Mouse (Mus musculus) kidney, embryonic 15.5 days (tissue): ENCODE results near the gene Sult2b1. TPM values are rescaled to one million over a fixed set of nuclear protein-coding genes. Genes with fewer than 3 reads are reported as not detected.

Experiments
- ATAC-seq: fragments of 200-750 bp; cut with Nextera tagmentation; replicated peaks from 2 replicates; pipeline ENCODE4 v1.8.0; 2017; ENCODE audit warnings: moderate TSS enrichment; ENCODE audit not compliant: low FRiP score
- H3K27ac ChIP-seq: fragments of 300-500 bp; sonication (generic); 2 replicates; pipeline ENCODE4 v1.5.1; 2015; ENCODE audit warnings: mild to moderate bottlenecking, inconsistent platforms
- H3K27me3 ChIP-seq: fragments of 300-500 bp; sonication (generic); 2 replicates; pipeline ENCODE4 v1.6.1; 2015; ENCODE audit warnings: inconsistent platforms
- H3K36me3 ChIP-seq: fragments of 300-500 bp; sonication (generic); 2 replicates; pipeline ENCODE4 v1.6.1; 2015; ENCODE audit warnings: inconsistent platforms
- H3K4me1 ChIP-seq: fragments of 300-500 bp; sonication (generic); 2 replicates; pipeline ENCODE4 v1.6.1; 2015; ENCODE audit warnings: inconsistent platforms
- H3K4me2 ChIP-seq: fragments of 300-500 bp; sonication (generic); 2 replicates; pipeline ENCODE4 v1.6.1; 2015; ENCODE audit warnings: moderate library complexity, mild to moderate bottlenecking, inconsistent platforms
- H3K4me3 ChIP-seq: fragments of 300-500 bp; sonication (generic); replicated peaks from 2 replicates; pipeline ENCODE4 v1.5.1; 2015; ENCODE audit warnings: mild to moderate bottlenecking, inconsistent platforms
- H3K9ac ChIP-seq: fragments of 300-500 bp; sonication (generic); 2 replicates; pipeline ENCODE4 v1.6.1; 2015; ENCODE audit warnings: mild to moderate bottlenecking, inconsistent platforms
- H3K9me3 ChIP-seq: fragments of 300-500 bp; sonication (generic); replicated peaks from 2 replicates; pipeline ENCODE4 v1.6.1; 2016; ENCODE audit warnings: inconsistent platforms
- WGBS: fragments of 180-500 bp; shearing (Covaris S2); methylation state at CpG from one replicate; pipeline ENCODE4 v1.1.7; 2015; ENCODE audit warnings: mixed read lengths; 5-methylcytosine and 5-hydroxymethylcytosine counted together
- polyA plus RNA-seq: library from polyadenylated mRNA; unstranded; fragments of >200 nt; fragmentation: Nextera tagmentation; extraction: Ambion mirVana; gene quantifications from 2 replicates; pipeline ENCODE4 v1.2.1, GENCODE M21; 2015

Sult2b1 gene
- polyA plus RNA-seq, 1 experiment from 2014 or later: 2.8 TPM

DNA sequence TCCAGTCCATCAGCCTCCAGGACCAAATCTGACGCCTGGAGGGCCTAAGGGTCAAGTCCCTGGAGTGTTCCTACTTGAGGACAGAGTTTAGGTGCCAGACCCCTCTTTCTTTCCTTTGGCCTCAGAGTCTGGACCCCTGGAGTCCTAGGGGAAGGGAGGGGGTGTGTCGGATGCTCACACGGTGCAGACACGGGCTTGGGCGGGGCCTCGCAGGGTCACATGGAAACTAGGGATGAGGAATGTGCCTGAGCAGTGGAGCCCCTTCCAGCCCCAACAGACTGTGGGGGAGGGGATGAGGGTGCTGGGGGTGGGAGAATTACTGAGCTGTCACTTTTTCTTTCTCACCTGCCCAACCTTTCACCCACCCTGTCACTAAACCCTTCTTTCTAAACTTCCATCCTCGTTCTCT lies 78.6 kb downstream of the Sult2b1 start:
- Histone ChIP-seq H3K4me2 (peak overlapping the region; percentile 98), H3K36me3 (peaks cover 13% of the 10 kb centered on the region), H3K9me3 (no peaks in the 10 kb centered on the region), H3K27ac (peak overlapping the region; percentile 96), H3K4me3 (peak overlapping the region; percentile 56), H3K27me3 (no peaks in the 10 kb centered on the region), H3K4me1 (peaks cover 67% of the 10 kb centered on the region), H3K9ac (peak overlapping the region; percentile 58)
- peak; percentile 29 for ATAC-seq
- WGBS: 2% methylated on average over 7 of the region's 7 CpGs

GRCm38 (mm10) chr7:45705443-45705864 lies 79.0 kb downstream of the Sult2b1 start:
- H3K9ac ChIP-seq: peak overlapping the region; percentile 58
- H3K27me3 ChIP-seq: peaks cover 2% of the 10 kb centered on the region
- H3K4me3 ChIP-seq: peak overlapping the region; percentile 56
- H3K4me1 ChIP-seq: peaks cover 71% of the 10 kb centered on the region
- peaks cover 9% of the 10 kb centered on the region for H3K36me3 ChIP-seq
- WGBS: under 1% methylated on average over 21 of the region's 21 CpGs
- peak overlapping the region; percentile 98 for H3K4me2 ChIP-seq
- peak overlapping the region; percentile 96 for H3K27ac ChIP-seq
- 0 out of 2 replicates have a peak, but pooled peaks have one; percentile 2 for ATAC-seq
- no peaks in the 10 kb centered on the region for H3K9me3 ChIP-seq

DNA sequence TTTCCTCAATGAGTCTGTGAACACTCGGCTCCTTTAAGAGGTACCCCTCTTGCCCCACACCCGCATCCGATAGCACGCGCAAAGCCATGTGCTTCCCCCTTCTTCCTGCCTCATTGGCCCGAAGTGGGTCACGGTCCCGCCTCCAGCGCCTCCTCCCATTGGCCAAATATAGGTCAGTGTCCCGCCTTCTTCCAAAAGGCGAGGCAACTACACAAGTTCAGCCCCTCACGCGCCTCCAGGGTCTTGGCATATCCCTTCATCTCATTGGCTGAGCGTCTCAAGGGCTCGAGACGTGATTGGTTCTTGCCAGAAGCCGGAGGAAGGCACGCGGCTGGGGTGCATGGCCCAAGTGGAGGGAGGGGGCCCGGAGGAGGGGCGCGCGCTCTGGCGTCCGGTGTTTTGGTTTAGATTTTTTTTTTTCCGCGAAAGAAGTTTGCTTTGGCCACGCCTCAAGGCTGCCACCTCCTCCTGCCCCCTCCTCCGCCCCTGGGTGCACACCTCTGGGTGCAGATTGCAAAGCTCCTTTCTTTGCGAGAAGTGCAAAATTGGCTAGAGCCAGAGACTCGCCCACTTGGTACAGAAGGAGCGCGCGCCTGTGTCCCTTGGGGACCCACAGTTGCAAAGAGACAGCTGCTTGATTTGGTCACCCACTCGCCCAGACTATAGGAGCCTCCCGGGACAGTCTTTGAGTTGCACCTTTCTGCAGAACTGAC lies 79.6 kb downstream of the Sult2b1 start, which contains the start of gene Dbp:
Gene Dbp, plus strand, starts transcription at position 359 of the 713 bp plus-strand sequence.
- H3K4me1 ChIP-seq: peaks cover 77% of the 10 kb centered on the region
- peak within 1 kb of the TSS; percentile 96 for H3K27ac ChIP-seq
- no peaks in the 10 kb centered on the region for H3K9me3 ChIP-seq
- H3K4me3 ChIP-seq: peak within 1 kb of the TSS; percentile 56
- peaks cover 8% of the 10 kb centered on the region for H3K27me3 ChIP-seq
- WGBS: under 1% methylated on average over 36 of the region's 36 CpGs
- H3K9ac ChIP-seq: peak within 1 kb of the TSS; percentile 58
- ATAC-seq: peak; percentile 85
- H3K4me2 ChIP-seq: peak within 1 kb of the TSS; percentile 98
- peaks cover 3% of the 10 kb centered on the region; the same call in 1 of the 2 replicates for H3K36me3 ChIP-seq

GRCm38 (mm10) chr7:45704046-45704559 lies 80.4 kb downstream of the Sult2b1 start:
- Histone ChIP-seq H3K4me3 (peak overlapping the region; percentile 56), H3K4me2 (peak overlapping the region; percentile 98), H3K9me3 (no peaks in the 10 kb centered on the region), H3K27ac (peak overlapping the region; percentile 96), H3K9ac (peak overlapping the region; percentile 40), H3K27me3 (peaks cover 16% of the 10 kb centered on the region), H3K4me1 (peaks cover 79% of the 10 kb centered on the region), H3K36me3 (no peaks in the 10 kb centered on the region)
- peak; percentile 30; the same call in 1 of the 2 replicates for ATAC-seq
- under 1% methylated on average over 13 of the region's 13 CpGs for WGBS

DNA sequence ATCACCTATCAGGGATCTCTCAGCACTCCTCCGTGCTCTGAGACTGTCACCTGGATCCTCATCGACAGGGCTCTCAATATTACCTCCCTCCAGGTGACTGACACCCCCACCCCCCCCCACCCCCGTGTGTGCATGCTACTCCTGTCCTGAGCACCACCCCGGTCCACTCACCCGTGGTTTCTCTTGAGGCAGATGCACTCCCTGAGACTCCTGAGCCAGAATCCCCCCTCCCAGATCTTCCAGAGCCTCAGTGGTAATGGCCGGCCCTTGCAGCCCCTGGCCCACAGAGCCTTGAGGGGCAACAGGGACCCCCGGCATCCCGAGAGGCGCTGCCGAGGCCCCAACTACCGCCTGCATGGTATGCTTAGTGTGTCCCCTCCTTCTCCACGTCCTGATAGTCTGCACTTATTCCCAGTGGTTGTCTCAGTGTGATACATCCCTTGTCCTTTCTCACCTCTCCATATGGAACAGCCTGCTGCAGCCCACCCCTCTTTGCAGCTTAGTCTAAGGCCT lies 80.9 kb downstream of the Sult2b1 start:
- Histone ChIP-seq H3K27ac (peak overlapping the region; percentile 96), H3K27me3 (peaks cover 21% of the 10 kb centered on the region), H3K9me3 (no peaks in the 10 kb centered on the region), H3K4me2 (peak overlapping the region; percentile 98), H3K4me3 (peak overlapping the region; percentile 56), H3K4me1 (peaks cover 73% of the 10 kb centered on the region), H3K36me3 (no peaks in the 10 kb centered on the region), H3K9ac (peak overlapping the region; percentile 40; the same call in 1 of the 2 replicates)
- ATAC-seq: no peak
- WGBS: 35% methylated on average over 12 of the region's 12 CpGs

GRCm38 (mm10) chr7:45702809-45703520 lies 81.5 kb downstream of the Sult2b1 start:
- Histone ChIP-seq H3K4me2 (peak overlapping the region; percentile 9; the same call in 1 of the 2 replicates), H3K4me3 (no peak overlapping the region), H3K9ac (no peak overlapping the region), H3K27me3 (peaks cover 27% of the 10 kb centered on the region), H3K36me3 (no peaks in the 10 kb centered on the region), H3K9me3 (no peaks in the 10 kb centered on the region), H3K4me1 (peaks cover 67% of the 10 kb centered on the region), H3K27ac (no peak overlapping the region)
- 91% methylated on average over 17 of the region's 17 CpGs for WGBS
- ATAC-seq: no peak

DNA sequence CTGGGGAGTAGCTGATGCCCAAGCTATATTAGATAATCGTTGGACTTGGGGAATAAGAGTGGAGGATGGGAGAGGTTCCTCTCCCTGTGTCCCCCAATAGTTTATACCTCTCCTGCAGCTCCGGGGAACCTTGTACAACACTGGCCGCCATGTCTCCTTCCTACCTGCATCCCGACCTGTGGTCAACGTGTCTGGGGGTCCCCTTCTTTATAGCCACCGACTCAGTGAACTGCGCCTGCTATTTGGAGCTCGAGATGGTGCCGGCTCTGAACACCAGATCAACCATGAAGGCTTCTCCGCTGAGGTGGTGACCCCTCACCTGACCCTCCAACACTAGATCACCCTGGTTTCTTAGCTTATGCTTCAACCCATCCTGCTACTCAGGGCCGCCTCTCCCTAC lies 82.2 kb downstream of the Sult2b1 start:
- H3K4me3 ChIP-seq: no peak overlapping the region
- H3K27me3 ChIP-seq: peaks cover 29% of the 10 kb centered on the region
- H3K4me1 ChIP-seq: peaks cover 61% of the 10 kb centered on the region
- WGBS: 87% methylated on average over 11 of the region's 11 CpGs
- H3K9ac ChIP-seq: no peak overlapping the region
- no peak for ATAC-seq
- no peak overlapping the region for H3K27ac ChIP-seq
- no peaks in the 10 kb centered on the region for H3K9me3 ChIP-seq
- H3K36me3 ChIP-seq: no peaks in the 10 kb centered on the region
- no peak overlapping the region for H3K4me2 ChIP-seq

GRCm38 (mm10) chr7:45701607-45702006 lies 82.9 kb downstream of the Sult2b1 start:
- 0 out of 2 replicates have a peak overlapping the region, but pooled peaks have one; percentile 26 for H3K9ac ChIP-seq
- 87% methylated on average over 11 of the region's 11 CpGs for WGBS
- H3K4me1 ChIP-seq: peaks cover 54% of the 10 kb centered on the region
- H3K27ac ChIP-seq: peak overlapping the region; percentile 64; the same call in 1 of the 2 replicates
- H3K4me2 ChIP-seq: peak overlapping the region; percentile 95
- peaks cover 29% of the 10 kb centered on the region for H3K27me3 ChIP-seq
- H3K4me3 ChIP-seq: peak overlapping the region; percentile 50; the same call in 1 of the 2 replicates
- no peaks in the 10 kb centered on the region for H3K36me3 ChIP-seq
- no peak for ATAC-seq
- no peaks in the 10 kb centered on the region for H3K9me3 ChIP-seq

DNA sequence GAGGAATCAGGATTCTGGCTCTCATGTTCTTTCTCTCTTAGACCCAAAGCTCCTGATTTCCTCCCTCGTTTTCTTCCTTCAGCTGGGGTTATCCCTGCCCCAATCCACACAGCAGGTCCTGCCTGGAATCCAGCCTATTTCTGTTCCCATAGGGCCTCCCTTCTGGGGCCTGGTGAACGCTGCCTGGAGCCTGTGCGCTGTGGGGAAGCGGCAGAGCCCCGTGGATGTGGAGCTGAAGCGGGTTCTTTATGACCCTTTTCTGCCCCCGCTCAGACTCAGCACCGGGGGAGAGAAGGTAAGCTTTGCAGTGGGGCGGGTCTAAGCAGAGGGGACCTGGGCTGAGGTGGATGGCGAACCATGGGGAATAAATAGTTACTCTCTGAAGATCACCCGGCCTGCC lies 83.4 kb downstream of the Sult2b1 start:
- ATAC-seq: no peak
- H3K4me1 ChIP-seq: peaks cover 50% of the 10 kb centered on the region
- 25% methylated on average over 11 of the region's 11 CpGs for WGBS
- peak overlapping the region; percentile 64 for H3K27ac ChIP-seq
- peak overlapping the region; percentile 95 for H3K4me2 ChIP-seq
- no peaks in the 10 kb centered on the region for H3K9me3 ChIP-seq
- H3K4me3 ChIP-seq: peak overlapping the region; percentile 50
- H3K27me3 ChIP-seq: peaks cover 29% of the 10 kb centered on the region
- H3K36me3 ChIP-seq: no peaks in the 10 kb centered on the region
- peak overlapping the region; percentile 26; the same call in 1 of the 2 replicates for H3K9ac ChIP-seq

- Histone ChIP-seq H3K4me3 (peak overlapping the region; percentile 50), H3K9ac (peak overlapping the region; percentile 47), H3K27ac (0 out of 2 replicates have a peak overlapping the region, but pooled peaks have one; percentile 64), H3K27me3 (peaks cover 29% of the 10 kb centered on the region), H3K9me3 (no peaks in the 10 kb centered on the region), H3K36me3 (no peaks in the 10 kb centered on the region), H3K4me2 (peak overlapping the region; percentile 95), H3K4me1 (peaks cover 44% of the 10 kb centered on the region)
- ATAC-seq: peak; percentile 16; the same call in 1 of the 2 replicates
- WGBS: under 1% methylated on average over 20 of the region's 20 CpGs
Measured at GRCm38 (mm10) chr7:45700301-45701015, 84.0 kb downstream of the Sult2b1 start.

GRCm38 (mm10) chr7:45699523-45700141 lies 84.8 kb downstream of the Sult2b1 start, which contains the start of gene Car11:
Gene Car11, plus strand, starts transcription at chr7:45699843.
- Histone ChIP-seq H3K9ac (peak within 1 kb of the TSS; percentile 47), H3K27me3 (peaks cover 29% of the 10 kb centered on the region), H3K4me2 (peak within 1 kb of the TSS; percentile 95), H3K27ac (no peak within 1 kb of the TSS), H3K36me3 (no peaks in the 10 kb centered on the region), H3K9me3 (no peaks in the 10 kb centered on the region), H3K4me3 (peak within 1 kb of the TSS; percentile 50), H3K4me1 (peaks cover 40% of the 10 kb centered on the region)
- 2% methylated on average over 36 of the region's 36 CpGs for WGBS
- no peak for ATAC-seq
